Mouse (Mus musculus): Measurements from ENCODE around the gene Dlst. TPM values are rescaled to one million over a fixed set of nuclear protein-coding genes. Genes with fewer than 3 reads are reported as not detected.
"Not testable (repeated sequence)": the region's sequence is repeated elsewhere in the genome, so short reads cannot be mapped to it uniquely, and the experiment has no call there.

Dlst gene
- polyA plus RNA-seq, 1 experiment from 2014 or later, result 115 TPM

DNA sequence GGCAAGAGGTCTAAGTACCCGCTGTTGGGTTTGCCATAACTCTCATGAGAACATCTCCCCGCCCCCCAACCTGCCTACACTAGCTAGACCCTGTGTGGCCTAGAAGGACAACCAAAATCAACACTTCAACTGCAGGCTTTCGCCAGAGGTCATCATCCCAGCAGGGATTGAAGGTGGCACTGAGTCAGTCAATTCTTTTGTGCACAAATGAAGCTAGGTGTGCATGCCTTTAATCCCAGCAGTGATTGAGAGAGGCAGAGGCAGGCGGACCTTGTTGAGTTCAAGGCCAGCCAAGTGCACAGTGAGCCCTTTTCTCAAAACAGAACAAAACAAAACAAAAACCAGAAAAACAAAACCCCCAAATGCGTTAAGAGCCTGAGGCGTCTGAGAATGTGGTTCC, 30.5 kb downstream of the Dlst start:
- Histone ChIP-seq H3K4me2 (no peak overlapping the region), H3K9ac (no peak overlapping the region), H3K27ac (replicated peaks) (no peak overlapping the region), H3K27me3 (no peaks in the 10 kb centered on the region), H3K4me1 (replicated peaks) (peaks cover 7% of the 10 kb centered on the region), H3K4me3 (no peak overlapping the region), H3K36me3 (0 out of 2 replicates have a peak, but pooled peaks cover 10% of the 10 kb centered on the region), H3K9me3 (no peaks in the 10 kb centered on the region)
- 82% methylated on average over 6 of the region's 6 CpGs for WGBS
- ATAC-seq (ENCODE audit: low FRiP score, low read depth), result no peak

DNA sequence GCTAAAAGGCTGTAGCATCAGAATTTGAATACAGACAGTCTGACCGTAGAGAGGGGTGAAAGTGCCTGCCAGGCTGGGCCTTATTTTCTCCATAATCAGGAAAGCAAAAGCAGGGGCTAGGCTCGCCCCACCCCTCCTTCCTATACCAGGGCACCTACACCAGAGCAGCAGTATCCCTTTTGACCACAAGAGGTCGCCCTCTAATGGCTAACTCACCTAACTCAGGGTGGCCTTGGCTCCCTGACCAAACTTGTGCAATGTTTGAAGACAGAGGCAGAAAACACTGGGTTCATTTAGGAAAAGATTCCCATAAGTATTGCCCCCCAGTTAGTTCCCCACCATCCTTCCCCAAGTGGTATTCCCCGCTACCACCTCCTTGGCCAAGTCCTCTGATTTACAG, 32.2 kb downstream of the Dlst start:
- H3K27ac ChIP-seq (replicated peaks), result no peak overlapping the region
- H3K27me3 ChIP-seq, result no peaks in the 10 kb centered on the region
- no peak overlapping the region for H3K9ac ChIP-seq
- H3K4me1 ChIP-seq (replicated peaks), result peaks cover 8% of the 10 kb centered on the region
- 14% methylated on average over 4 of the region's 4 CpGs for WGBS
- no peak for ATAC-seq (ENCODE audit: low FRiP score, low read depth)
- H3K9me3 ChIP-seq, result no peaks in the 10 kb centered on the region
- H3K4me2 ChIP-seq, result no peak overlapping the region
- H3K36me3 ChIP-seq, result 0 out of 2 replicates have a peak, but pooled peaks cover 10% of the 10 kb centered on the region
- H3K4me3 ChIP-seq, result no peak overlapping the region

DNA sequence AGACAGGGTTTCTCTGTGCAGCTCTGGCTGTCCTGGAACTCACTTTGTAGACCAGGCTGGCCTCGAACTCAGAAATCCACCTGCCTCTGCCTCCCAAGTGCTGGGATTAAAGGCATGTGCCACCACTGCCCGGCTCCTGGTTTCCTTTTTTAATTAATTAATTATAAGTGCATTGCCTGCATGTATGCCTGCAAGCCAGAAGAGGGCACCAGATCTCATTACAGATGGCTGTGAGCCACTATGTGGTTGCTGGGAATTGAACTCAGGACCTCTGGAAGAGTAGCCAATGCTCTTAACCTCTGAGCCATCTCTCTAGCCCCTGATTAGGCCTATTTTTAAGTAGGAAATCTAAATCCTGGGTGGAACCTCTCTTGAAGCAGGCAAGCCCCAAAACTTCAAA, 33.6 kb downstream of the Dlst start:
- not testable (repeated sequence) for H3K4me3 ChIP-seq; H3K9me3 ChIP-seq; H3K9ac ChIP-seq; H3K27ac ChIP-seq (replicated peaks); H3K4me2 ChIP-seq; H3K27me3 ChIP-seq; H3K4me1 ChIP-seq (replicated peaks); H3K36me3 ChIP-seq; ATAC-seq (ENCODE audit: low FRiP score, low read depth)
- WGBS, result 67% methylated on average over 2 of the region's 2 CpGs

DNA sequence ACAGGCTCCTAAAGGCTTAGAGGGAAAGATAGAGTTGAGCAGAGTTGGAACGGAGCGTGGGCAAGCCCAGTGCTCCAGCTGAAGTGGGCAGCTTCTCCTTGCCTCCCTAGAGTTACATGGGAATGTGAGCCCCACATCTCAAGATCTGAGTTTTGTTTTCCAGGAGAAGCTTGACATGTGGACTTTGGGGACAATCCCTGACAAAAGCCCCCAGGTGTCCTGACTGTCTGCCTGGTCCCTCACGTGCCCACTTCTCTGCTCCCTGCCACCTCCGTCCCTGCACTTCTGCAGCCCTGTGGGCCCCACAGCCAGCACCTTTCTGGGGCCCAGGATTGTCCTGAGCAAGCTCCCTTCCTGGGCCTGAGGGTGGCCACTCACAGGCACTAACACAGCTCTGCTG, 34.2 kb downstream of the Dlst start:
- Histone ChIP-seq H3K9ac (no peak overlapping the region), H3K27me3 (no peaks in the 10 kb centered on the region), H3K27ac (replicated peaks) (no peak overlapping the region), H3K4me1 (replicated peaks) (peaks cover 14% of the 10 kb centered on the region), H3K4me2 (no peak overlapping the region), H3K36me3 (0 out of 2 replicates have a peak, but pooled peaks cover 7% of the 10 kb centered on the region), H3K4me3 (no peak overlapping the region), H3K9me3 (no peaks in the 10 kb centered on the region)
- 92% methylated on average over 4 of the region's 4 CpGs for WGBS
- no peak for ATAC-seq (ENCODE audit: low FRiP score, low read depth)

DNA sequence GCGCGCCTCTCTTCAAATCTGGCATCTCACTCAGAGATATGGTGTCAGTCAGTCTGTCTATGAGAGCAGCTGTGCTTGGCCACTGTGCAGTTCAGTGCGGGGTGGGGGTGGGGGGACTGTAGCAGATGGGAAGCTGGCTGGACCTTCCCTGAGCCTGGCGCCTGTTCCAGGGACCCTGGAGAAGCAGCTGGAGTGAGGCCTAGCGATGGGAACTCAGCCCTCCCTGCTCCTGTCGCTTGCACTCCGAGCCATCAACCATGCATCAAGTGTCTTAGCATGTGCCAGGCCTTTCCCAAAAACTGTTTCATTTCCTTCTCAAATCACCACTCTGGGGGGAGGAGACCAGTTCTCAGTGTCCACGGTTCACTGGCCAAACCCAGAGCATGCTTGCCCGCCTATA, 35.0 kb downstream of the Dlst start:
- H3K4me1 ChIP-seq (replicated peaks), result peaks cover 22% of the 10 kb centered on the region
- no peak overlapping the region for H3K4me3 ChIP-seq
- WGBS, result 60% methylated on average over 9 of the region's 9 CpGs
- no peaks in the 10 kb centered on the region for H3K27me3 ChIP-seq
- H3K36me3 ChIP-seq, result 0 out of 2 replicates have a peak, but pooled peaks cover 7% of the 10 kb centered on the region
- no peaks in the 10 kb centered on the region for H3K9me3 ChIP-seq
- no peak overlapping the region for H3K9ac ChIP-seq
- H3K27ac ChIP-seq (replicated peaks), result 0 out of 2 replicates have a peak overlapping the region, but pooled peaks have one; percentile 9
- H3K4me2 ChIP-seq, result no peak overlapping the region
- 0 out of 2 replicates have a peak, but pooled peaks have one; percentile 25 for ATAC-seq (ENCODE audit: low FRiP score, low read depth)

DNA sequence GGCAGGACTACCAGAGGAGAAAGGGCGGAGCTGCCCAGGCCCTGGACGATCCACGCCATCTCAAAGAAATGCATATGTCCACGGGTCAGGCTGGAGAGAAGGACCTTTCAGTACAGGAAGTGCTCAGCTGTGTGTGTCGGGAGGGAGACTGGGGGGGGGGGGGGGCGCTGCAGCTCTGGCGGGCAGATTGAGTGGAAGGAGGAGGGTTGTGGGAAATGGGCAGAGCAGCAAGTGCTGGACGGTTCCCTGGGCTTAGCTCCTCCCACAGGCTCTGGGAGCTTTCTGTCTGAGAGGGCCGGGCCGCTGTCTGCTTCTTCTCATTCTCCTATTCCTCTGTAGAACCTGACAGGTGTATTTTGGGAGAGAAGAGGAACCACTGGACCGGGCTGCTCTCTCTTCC, 35.7 kb downstream of the Dlst start:
- H3K36me3 ChIP-seq, result 0 out of 2 replicates have a peak, but pooled peaks cover 7% of the 10 kb centered on the region
- H3K9ac ChIP-seq, result no peak overlapping the region
- ATAC-seq (ENCODE audit: low FRiP score, low read depth), result no peak
- H3K27me3 ChIP-seq, result no peaks in the 10 kb centered on the region
- no peak overlapping the region for H3K27ac ChIP-seq (replicated peaks)
- no peak overlapping the region for H3K4me2 ChIP-seq
- H3K9me3 ChIP-seq, result no peaks in the 10 kb centered on the region
- WGBS, result 32% methylated on average over 10 of the region's 11 CpGs
- H3K4me1 ChIP-seq (replicated peaks), result peaks cover 28% of the 10 kb centered on the region
- no peak overlapping the region for H3K4me3 ChIP-seq

DNA sequence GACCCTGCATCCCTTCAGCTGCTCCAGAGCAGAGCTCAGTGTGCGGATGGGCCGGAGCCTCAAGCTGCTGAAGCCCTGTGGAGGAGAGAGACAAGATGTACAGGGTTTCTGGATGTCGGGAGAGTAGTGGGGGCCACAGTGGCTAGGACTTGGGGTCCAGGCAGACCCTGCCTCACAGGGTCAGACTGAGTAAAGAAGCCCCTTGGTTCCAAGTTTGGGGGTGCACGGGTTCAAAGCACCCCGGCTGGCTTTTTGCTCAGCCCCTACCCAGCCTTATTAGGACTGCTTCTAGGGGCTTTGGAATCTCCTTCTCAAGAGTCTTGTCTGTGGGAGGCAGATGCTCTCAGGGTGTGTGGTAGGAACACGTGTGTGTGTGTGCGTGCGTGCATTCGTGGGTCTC, 36.2 kb downstream of the Dlst start:
- 78% methylated on average over 9 of the region's 9 CpGs for WGBS
- H3K27ac ChIP-seq (replicated peaks), result no peak overlapping the region
- H3K9ac ChIP-seq, result no peak overlapping the region
- H3K4me1 ChIP-seq (replicated peaks), result peaks cover 31% of the 10 kb centered on the region
- H3K27me3 ChIP-seq, result no peaks in the 10 kb centered on the region
- no peak overlapping the region for H3K4me2 ChIP-seq
- H3K9me3 ChIP-seq, result no peaks in the 10 kb centered on the region
- 0 out of 2 replicates have a peak, but pooled peaks cover 7% of the 10 kb centered on the region for H3K36me3 ChIP-seq
- no peak overlapping the region for H3K4me3 ChIP-seq
- no peak for ATAC-seq (ENCODE audit: low FRiP score, low read depth)

DNA sequence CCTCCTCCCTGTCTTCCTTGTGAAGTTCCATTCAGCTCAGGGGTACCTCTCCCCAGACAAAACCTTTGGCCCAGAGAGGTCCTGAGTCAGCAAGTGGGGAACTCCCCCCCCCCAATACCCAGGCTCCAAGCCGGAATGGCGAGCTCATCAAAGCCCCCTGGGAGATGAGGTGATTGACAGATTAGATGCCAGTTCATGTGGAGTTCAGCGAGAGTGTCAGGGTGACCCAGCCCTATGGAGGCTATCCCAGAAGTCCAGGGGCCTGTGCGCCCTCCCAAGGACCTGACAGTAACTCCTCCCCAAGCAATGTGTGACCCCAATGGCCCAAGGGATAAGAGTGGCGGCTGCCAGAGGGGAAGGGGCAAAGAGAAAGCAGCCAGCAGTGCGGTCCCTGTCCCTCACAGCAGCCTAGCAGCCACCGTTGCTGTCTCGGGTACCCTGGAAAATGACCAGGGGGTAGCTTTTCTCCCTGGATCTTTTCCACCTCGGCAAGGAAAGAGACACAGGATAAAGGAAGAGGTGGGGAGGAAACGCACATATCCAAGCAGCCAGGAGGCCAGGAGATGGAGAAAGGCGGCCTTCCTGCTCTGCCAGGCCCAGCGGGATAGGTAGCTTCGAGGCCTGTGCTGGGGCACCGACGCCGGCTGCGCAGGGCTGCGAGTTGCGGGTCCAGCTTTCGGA, 39.8 kb downstream of the Dlst start:
- 0 out of 2 replicates have a peak, but pooled peaks have one; percentile 12 for ATAC-seq (ENCODE audit: low FRiP score, low read depth)
- WGBS, result 5% methylated on average over 20 of the region's 20 CpGs

DNA sequence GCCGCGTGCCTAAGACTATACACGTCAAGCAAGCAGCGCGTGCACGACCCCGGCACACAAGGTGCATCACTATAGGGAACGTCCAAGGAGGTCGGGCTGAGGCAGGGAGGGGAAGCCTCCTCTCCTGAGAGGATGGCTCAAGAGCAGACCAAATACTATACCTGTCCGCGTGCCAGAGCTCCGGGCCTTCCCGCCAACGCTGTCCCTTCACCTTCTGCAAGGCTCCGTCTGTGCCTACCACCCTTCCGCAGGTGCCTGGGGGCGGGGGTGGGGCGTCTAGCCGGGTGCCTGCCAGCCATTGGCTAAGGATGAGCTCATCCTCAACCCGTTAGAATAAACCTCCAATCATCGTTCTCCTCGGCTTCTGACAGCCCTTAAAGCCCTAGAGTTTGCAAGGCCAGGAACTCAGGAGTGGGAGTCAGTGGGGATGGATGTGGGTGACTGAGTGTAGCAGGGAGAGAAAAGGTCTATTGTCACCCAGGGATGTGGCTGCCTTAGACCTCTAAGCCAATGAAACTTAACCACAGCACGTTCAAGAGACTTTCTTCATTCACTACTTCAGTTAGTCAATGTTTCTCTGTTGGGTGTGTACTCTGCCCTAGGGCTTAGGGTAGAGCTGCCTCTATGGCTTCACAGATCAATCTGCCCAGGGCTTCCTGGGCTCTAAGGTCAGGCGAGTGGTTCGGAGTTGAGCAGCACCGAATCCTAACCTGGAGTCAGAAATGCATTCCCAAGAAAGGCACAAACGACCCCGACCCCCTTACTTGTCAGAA, 40.6 kb downstream of the Dlst start, which contains the start of gene Rps6kl1:
Gene Rps6kl1 (minus strand): TSS at position 263 of the 773 bp plus-strand sequence.
- ATAC-seq (ENCODE audit: low FRiP score, low read depth), result peak; percentile 96
- peaks cover 24% of the 10 kb centered on the region for H3K4me1 ChIP-seq (replicated peaks)

More for the DNA sequence above, 39.8 kb downstream of the Dlst start:
- Histone ChIP-seq H3K27ac (replicated peaks) (peak overlapping the region; percentile 70), H3K9ac (peak overlapping the region; percentile 80), H3K36me3 (no peaks in the 10 kb centered on the region), H3K4me1 (replicated peaks) (peaks cover 31% of the 10 kb centered on the region), H3K4me2 (peak overlapping the region; percentile 81), H3K4me3 (peak overlapping the region; percentile 62), H3K9me3 (no peaks in the 10 kb centered on the region), H3K27me3 (no peaks in the 10 kb centered on the region)

DNA sequence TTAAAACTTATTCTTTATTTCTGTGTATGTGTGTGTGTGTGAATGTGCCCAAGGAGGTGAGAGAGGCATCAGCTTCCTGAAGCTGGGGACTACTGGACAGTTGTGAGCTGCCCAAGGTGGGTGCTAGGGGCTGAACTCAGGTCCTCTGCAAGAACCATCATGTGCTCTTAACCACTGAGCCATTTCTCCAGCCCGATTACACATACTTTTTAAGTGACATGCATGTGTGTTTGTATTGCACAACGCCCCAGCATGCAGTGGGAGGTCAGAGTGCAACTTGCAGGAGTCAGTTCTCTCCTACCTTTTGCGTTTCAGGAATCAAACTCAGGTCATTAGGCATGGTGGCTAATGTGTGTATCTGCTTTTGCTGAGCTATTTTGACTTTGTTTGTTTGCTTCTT, 42.4 kb downstream of the Dlst start:
- 84% methylated on average over 3 of the region's 3 CpGs for WGBS
- no peak for ATAC-seq (ENCODE audit: low FRiP score, low read depth)

More for the DNA sequence above, 40.6 kb downstream of the Dlst start, which contains the start of gene Rps6kl1:
- H3K9me3 ChIP-seq, result no peaks in the 10 kb centered on the region
- H3K4me2 ChIP-seq, result peak within 1 kb of the TSS; percentile 81
- peak within 1 kb of the TSS; percentile 70 for H3K27ac ChIP-seq (replicated peaks)
- no peaks in the 10 kb centered on the region for H3K27me3 ChIP-seq
- H3K9ac ChIP-seq, result peak within 1 kb of the TSS; percentile 80
- H3K36me3 ChIP-seq, result no peaks in the 10 kb centered on the region
- WGBS, result 15% methylated on average over 28 of the region's 28 CpGs
- H3K4me3 ChIP-seq, result peak within 1 kb of the TSS; percentile 62

DNA sequence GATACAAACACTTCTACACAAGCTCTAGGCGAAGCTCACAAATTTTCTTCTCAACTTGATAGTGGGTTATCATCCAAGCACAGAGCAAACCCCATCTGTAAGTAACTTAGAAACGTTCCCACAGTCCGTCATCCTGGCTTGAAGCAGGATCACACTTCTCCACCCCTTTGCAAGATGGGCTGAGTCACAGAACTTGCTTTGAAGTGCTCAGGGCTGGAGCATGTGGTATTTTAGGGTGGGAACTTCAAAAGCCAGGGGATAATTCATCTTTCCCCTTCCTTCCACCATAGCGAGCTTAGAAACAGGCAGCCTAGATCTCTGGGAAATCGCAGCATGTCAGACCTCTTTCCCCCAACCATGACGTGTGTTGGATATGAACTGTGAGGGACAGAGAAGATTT, 45.7 kb downstream of the Dlst start:
- WGBS, result 70% methylated on average over 6 of the region's 6 CpGs
- Histone ChIP-seq H3K4me1 (replicated peaks) (peaks cover 4% of the 10 kb centered on the region), H3K9me3 (no peaks in the 10 kb centered on the region), H3K36me3 (no peaks in the 10 kb centered on the region), H3K4me2 (no peak overlapping the region), H3K4me3 (no peak overlapping the region), H3K27me3 (no peaks in the 10 kb centered on the region), H3K9ac (no peak overlapping the region), H3K27ac (replicated peaks) (no peak overlapping the region)
- ATAC-seq (ENCODE audit: low FRiP score, low read depth), result no peak

More for the DNA sequence above, 42.4 kb downstream of the Dlst start:
- Histone ChIP-seq H3K27ac (replicated peaks) (no peak overlapping the region), H3K9me3 (no peaks in the 10 kb centered on the region), H3K4me3 (no peak overlapping the region), H3K9ac (no peak overlapping the region), H3K36me3 (no peaks in the 10 kb centered on the region), H3K4me1 (replicated peaks) (peaks cover 23% of the 10 kb centered on the region), H3K4me2 (no peak overlapping the region), H3K27me3 (no peaks in the 10 kb centered on the region)

DNA sequence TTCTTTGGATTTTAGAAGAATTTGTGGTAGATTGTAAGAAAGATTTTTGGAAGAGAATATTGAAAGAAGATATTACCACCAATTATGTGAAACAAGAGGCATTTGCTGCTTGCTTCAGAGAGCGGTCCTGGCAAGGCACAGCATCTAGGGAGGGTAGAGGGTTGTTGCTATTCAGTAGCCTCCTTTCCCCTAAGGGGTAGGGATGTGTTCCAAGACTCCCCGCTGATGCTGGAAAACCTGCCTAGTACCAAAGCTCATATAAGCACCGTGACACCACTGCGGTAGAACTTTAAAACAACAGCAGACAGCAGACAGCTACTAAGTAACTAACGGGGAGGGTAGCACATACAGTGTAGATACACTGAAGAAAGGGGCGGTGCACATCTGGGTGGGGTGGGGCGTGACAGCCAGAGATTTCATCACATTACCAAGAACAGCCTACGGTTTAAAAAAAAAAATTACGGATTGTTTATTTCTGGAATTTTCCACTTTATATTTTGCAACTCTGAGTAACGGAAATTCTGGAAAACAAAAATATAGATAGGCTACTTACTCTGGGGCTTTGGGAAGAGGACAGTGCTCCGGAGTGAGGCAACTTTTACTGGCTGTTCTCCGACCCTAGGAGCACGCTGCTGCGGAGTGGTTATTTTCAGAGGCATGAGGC, 47.3 kb downstream of the Dlst start:
- no peak for ATAC-seq (ENCODE audit: low FRiP score, low read depth)

More for the DNA sequence above, 47.3 kb downstream of the Dlst start:
- 87% methylated on average over 14 of the region's 14 CpGs for WGBS
- Histone ChIP-seq H3K4me1 (replicated peaks) (no peaks in the 10 kb centered on the region), H3K9me3 (no peaks in the 10 kb centered on the region), H3K27ac (replicated peaks) (no peak overlapping the region), H3K36me3 (no peaks in the 10 kb centered on the region), H3K4me2 (no peak overlapping the region), H3K9ac (no peak overlapping the region), H3K27me3 (no peaks in the 10 kb centered on the region), H3K4me3 (no peak overlapping the region)
